Mouse (Mus musculus) embryo, embryonic 10 days (tissue): Measurements from ENCODE around the gene Cyp46a1.
A peak's percentile ranks its signal among the peaks of the same experiment; 100 is the strongest.

Source experiments
- DNase-seq: peaks from one replicate; pipeline ENCODE4 v3.0.0-alpha.2; 2015; ENCODE audit warnings: low spot score

Cyp46a1 gene

DNA sequence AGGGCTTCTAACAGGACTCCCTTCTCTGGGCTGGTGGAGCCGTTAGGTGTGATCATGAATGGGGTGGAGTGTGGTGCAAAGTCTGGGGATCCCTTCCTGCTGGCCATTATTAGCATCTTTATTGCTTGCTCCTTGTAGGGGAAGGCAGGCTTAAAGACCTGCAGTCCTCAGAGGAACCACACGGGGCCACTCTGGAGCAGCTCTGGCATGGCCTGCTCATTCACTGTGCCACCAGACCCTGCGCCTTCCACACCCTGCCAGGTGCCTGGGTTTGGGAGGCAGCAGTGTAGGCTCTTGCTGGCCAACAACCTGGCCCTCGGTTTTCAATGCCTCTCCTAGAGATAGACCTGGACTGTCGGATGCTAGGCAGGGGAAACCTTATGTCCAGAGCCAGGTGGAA lies 29.6 kb downstream of the Cyp46a1 start:
- DNase-seq: peak; percentile 87

- DNase-seq: peak; percentile 37
These were observed 31.2 kb downstream of the Cyp46a1 start for GRCm38 (mm10) chr12:108365340-108365739.

DNA sequence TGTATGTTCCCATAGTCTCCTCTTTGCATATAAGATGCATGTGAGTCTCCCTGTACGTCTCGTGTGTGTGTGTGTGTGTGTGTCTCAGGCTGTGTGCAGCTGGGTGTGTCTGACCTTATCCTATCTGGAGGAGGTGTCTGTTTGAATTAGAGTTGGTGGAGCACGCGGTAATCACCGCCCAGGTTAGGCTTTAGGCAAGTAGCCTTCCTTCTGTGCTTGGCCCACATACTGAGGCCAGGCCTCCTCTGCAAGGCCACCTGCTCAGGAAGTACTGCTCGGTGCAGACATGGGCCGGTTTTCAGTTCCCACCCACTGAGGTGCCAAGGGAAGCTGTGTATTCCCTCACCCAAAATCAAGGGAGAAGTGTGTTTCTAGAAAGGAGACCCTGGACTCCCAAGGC lies 31.7 kb downstream of the Cyp46a1 start:
- no peak for DNase-seq

DNA sequence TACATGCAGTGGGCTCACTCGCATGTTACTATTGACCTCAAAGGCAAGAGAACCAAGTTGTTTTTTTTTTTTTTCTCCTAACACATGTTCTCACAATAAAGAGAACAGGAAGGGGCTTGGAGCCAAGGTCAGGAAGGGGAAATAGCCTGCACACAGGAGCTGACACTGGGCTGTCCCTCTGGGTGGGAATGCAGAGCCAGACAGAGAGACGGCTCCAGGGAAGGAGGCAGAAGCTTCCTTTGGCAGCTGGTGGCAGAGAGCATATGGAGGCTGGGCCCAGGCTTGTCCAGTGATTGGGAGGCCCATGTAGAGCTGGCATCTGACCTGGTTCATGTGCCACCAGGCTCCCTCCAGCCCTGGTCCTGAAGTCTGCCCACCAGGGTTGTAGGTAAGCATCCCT lies 33.7 kb downstream of the Cyp46a1 start:
- DNase-seq: no peak

- DNase-seq: no peak
These were observed 34.7 kb downstream of the Cyp46a1 start for GRCm38 (mm10) chr12:108368921-108369320.

DNA sequence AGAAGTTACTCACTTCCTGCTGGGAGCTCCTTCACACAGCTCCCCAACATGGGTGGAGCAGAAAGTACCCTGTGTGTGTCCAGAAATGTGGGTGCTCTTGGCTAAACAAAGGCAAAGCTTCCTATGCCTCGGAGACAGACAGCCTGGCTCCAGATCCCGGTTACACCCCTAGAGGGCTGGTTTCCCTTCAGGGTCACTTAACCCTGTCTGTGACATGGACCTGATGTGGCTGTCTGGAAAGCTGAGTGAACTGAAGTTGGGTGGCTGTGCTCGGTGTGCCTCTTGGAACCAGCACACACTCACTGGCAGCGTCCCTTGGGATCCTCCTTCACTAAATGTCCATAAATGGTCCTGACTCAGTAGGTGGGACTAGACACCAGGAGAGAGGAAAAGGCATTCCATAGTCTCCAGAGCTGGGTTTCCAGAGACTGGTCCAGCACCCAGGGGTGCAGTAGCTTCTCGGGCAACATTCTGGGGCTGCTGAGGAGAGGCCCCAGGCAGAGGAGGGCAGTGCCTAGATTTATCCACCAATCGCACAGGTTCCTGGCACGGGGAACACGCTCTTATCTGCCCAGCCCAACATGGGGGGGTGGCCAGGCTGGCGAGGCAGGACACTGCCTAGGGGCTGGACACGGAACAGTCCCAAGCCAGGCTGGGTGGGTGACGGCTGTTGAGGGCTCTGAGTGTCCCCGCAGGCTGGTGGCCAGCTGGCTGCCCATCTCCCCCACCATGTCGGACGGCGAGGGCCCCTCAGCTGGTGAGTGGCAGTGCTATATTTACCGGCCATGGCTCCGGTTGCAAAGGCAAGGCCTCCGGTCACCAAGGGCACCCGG lies 36.6 kb downstream of the Cyp46a1 start, which contains the start of gene Eml1:
TSS of gene Eml1 (plus strand) at position 362 of the 833 bp plus-strand sequence.
- no peak for DNase-seq

- no peak for DNase-seq
These were observed 37.2 kb downstream of the Cyp46a1 start for GRCm38 (mm10) chr12:108371429-108371765.

DNA sequence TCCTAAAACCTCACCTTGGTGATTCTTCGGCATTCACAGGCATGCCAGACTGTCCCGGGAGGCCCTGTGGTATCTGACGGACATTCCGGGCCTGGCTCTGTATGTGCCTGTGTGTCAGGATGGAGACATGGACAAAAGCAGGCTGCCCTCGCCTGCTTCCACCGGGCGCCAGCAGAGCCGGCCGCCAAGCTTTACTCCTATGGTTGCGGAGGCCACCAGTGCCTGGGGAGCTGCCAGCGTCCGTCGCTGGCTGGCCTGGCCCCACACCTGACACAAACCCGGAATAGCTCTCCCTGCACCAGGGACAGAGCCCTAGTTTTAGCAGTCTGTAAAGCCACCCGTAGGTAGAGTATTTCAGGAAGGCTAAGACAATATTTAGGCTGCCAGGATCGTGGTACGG lies 38.1 kb downstream of the Cyp46a1 start:
- DNase-seq: no peak

GRCm38 (mm10) chr12:108373611-108374010 lies 39.4 kb downstream of the Cyp46a1 start:
- no peak for DNase-seq

DNA sequence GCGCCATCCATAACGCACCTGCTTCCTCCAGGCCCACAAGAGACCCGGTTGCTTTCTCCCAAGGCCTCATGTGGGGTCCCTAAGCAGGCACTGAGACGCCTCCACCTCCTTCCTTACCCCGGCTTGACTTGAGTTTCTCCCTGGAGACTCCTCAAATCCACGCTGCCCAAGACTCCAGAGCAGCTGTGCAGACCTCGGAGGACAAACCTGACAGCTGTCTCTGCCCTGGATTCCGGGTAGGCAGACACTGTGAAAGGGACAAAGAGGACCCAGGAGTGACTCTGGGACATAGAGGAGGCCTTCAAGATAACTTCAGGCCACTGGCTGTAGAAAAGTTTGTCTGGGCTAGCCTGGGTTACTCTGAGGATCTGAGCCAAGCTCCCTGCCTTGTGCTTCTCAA lies 40.5 kb downstream of the Cyp46a1 start:
- DNase-seq: no peak

- no peak for DNase-seq
These were observed 44.4 kb downstream of the Cyp46a1 start for GRCm38 (mm10) chr12:108378379-108379133.

- DNase-seq: no peak
These were observed 52.5 kb downstream of the Cyp46a1 start for GRCm38 (mm10) chr12:108386476-108387232.

DNA sequence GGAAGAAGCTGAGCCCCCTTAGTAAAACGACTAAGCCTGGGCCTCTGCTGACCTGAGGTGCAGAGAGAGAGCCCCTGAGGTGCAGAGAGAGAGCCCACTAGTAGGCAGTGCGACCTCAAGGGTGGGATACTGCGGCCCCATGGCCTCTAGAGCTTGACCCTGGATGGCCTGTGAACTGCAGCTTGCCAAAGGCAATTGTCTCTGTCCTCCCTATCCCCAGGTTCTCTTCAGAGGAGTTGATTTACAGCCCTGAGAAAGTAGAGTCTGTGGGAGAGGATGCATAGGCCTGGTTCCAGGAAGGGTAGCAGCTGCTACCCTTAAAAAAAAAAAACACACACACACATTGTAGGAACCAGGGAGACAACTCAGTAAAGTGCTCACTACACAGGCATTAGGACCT lies 55.5 kb downstream of the Cyp46a1 start:
- peak; percentile 53 for DNase-seq

- DNase-seq: no peak
These were observed 58.3 kb downstream of the Cyp46a1 start for GRCm38 (mm10) chr12:108392254-108393044.

- DNase-seq: no peak
These were observed 58.9 kb downstream of the Cyp46a1 start for GRCm38 (mm10) chr12:108393082-108393481.

GRCm38 (mm10) chr12:108393637-108394036 lies 59.5 kb downstream of the Cyp46a1 start:
- no peak for DNase-seq

GRCm38 (mm10) chr12:108394534-108395284 lies 60.5 kb downstream of the Cyp46a1 start:
- no peak for DNase-seq

DNA sequence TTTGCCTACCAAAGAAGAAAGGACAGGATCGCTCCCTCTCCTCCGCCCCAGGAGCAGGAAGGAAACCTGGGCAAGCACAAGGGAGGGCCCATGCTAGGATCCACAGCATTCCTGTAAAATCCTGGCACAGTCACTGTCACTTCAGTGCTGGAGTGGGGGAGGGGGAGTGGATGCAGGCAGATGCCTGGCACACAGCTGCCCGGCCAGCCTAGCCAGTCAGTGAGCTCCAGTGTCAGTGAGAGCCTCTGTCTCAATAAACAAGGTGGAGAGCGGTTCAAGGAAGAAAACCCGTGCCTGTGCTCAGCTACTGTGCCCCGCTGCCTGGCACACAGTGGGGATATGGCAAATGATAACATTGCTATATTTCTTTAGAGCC lies 61.1 kb downstream of the Cyp46a1 start:
- DNase-seq: no peak

- peak; percentile 88 for DNase-seq
These were observed 62.1 kb downstream of the Cyp46a1 start for GRCm38 (mm10) chr12:108396081-108396947.

DNA sequence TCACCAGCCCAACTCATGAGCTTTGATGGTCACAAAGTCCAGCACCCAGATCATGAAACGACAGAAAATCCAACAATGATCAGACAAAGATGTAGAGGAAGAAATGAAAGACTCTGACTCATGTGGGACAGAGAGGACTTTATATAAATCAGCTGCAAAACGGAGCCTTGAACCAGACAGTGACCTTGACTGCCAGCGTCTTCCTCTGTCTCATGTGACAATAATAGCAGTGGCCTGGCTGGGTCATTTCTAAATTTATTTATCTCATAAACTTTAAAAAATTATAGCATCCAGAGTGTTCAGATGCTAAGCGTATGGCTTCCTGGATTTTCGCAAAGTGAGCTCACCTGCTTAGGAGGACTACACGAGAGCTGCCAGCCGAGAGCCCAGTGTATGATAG lies 64.5 kb downstream of the Cyp46a1 start:
- no peak for DNase-seq
